Mouse (Mus musculus) liver, adult 10 weeks (tissue): ENCODE measurements around the gene Mcrs1. TPM values are rescaled to one million over a fixed set of nuclear protein-coding genes. Genes with fewer than 3 reads are reported as not detected.

Experiments
- polyA plus RNA-seq: library from polyadenylated mRNA; stranded (reverse); fragments of 350-450 nt; fragmentation: Illumina TruSeq; extraction: RNeasy Lipid Tissue Mini Kit (QIAGEN cat#74804); gene quantifications from one replicate; pipeline ENCODE4 v1.2.3, GENCODE M21; 2014; ENCODE audit warnings: low read depth, low replicate concordance

The Mcrs1 gene
- 0.93 TPM for polyA plus RNA-seq

DNA sequence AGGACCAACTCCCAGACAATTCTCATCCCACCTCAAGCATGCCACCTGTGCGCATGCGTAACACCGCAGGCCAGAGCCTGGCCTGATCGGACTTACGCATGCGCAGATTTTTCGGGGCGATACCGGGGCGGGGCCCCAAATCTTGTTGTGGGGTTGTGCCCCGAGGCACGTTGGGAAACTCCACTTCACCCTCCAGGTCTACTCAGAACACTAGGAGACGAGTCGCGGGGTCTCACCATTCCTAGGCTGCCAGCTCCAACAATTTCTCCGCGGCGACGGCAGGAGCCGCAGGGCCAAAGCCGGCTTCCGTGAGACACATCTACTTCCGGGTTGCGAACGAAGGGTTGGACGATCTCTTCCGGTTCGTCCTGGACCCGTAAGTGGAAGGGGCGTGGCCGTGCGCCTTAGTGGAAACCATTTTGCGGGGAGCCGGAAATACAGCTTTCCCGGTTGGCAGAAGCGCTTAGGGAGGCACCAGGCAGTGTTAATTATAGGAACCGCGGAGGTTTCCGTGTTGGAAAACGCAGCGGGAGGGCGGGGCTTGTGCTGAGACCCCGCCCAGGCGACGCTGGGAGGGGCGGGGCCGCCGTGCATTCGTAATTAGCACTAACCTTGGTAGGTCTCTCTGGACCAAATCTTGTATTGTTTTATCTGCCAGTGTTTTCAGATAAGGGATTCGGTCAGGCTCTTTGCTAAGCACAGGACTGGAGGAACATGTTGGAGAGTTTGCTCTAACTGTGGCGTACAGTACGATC, at the start of gene Mcrs1:
Gene Mcrs1, minus strand, starts transcription at position 336 of the 755 bp plus-strand sequence.

DNA sequence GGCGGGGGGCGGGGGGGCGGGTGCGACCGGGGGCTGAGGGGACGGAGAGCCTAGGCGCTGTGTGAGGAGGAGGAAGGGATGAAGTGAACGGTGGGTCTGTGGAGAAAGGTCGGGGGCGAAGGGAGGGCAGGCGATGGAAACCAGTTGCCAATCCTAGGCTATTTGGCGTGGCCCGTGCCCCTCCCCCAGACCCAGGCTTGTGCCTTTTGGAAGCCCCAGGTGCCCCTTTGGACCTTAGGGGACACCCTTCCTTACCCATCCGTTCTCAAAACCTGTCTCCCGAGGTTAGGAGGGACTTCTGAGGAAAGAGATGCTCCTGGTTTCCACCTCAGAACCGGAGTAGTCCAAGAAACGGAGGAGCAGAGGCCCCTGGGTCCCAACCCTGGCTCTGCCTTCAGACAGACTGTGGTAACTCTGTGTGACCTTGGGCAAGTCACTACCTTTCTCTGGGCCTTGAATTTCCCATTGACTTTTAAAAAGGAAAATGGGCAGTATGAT, 43.8 kb upstream of the Mcrs1 start, which contains the start of gene Fam186b:
Gene Fam186b, minus strand, starts transcription at position 405 of the 498 bp plus-strand sequence.

DNA sequence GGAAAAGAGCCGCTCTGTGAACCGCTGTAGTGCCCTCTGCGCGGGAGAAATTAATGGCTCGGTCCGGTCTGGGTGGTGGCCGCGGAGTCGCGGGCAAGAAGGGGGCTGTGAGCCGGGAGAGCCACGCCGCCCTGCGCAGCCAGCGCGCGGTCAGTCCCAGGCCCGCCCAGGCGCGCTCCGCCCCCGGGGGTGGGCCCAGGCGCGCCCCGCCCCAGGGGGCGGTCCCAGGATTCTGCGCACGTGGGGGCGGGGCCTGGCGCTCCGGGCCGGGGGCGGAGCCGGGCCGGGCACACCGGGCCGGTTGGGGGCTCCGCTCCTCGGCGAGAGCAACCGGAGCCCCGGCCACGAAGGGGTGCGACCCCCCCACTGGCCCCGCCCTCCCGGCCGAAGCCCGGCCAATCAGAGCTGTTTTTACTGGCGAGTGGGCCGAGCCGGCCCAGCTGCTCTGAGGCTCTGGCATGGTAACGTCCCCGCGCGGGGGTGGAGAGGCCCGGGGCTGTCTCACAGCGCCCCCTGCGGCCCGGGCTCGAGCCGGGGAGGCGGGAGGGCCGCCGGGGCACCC, 43.1 kb upstream of the Mcrs1 start, which contains the start of gene Prpf40b:
Gene Prpf40b, plus strand, starts transcription at position 275 of the 562 bp plus-strand sequence.

DNA sequence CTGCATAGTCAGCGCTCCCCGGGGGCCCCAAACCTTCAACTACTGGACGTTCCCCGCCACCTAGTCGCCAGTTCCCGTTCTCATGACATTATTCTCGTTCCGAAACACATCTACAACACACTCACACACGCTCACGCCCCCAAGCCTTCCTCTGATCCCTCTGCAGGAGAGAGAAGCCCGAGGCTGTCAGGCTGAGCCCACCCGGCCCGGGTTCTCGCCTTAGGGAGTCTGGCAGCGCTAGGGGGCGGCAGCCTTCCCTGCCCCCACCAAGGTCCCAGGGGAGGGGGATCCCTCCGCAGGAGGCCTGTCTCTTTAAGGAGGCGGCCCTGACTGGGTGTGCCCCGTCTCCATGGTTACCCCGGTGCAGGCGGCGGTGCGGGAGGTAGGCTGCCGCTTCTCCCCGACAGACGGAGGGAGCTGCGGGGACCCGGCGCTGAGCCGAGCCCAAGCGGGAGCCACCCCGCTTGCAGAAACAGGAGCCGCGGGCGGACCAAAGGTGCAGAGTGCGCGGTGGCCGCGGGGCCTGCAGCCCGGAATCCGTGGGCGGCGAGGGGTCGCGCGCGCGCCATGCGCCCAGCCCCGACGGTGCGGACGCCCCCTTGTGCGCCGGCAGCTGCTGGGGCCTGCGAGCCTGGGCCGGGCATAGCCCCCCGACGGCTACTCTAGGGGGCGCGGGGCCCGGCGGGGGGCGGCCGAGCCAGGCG, 27.4 kb downstream of the Mcrs1 start, which contains the start of gene Kcnh3:
Gene Kcnh3, plus strand, starts transcription at position 654 of the 704 bp plus-strand sequence.

Other genes starting within 250 kb of the Mcrs1 start
- 23.2 TPM for gene Tuba1c, start 222.1 kb downstream of the Mcrs1 start, polyA plus RNA-seq
- not detected for gene Prph, start 196.8 kb downstream of the Mcrs1 start, polyA plus RNA-seq
- not detected for gene Troap, start 177.4 kb downstream of the Mcrs1 start, polyA plus RNA-seq
- gene C1ql4, start 164.1 kb downstream of the Mcrs1 start, polyA plus RNA-seq, result not detected
- gene Dnajc22, start 158.8 kb downstream of the Mcrs1 start, polyA plus RNA-seq, result 26.7 TPM
- 4.0 TPM for gene Spats2, start 126.0 kb downstream of the Mcrs1 start, polyA plus RNA-seq
- gene Kcnh3, start 27.1 kb downstream of the Mcrs1 start, polyA plus RNA-seq, result not detected
- gene Prpf40b, start 43.1 kb upstream of the Mcrs1 start, polyA plus RNA-seq, result 3.4 TPM
- not detected for gene Fam186b, start 43.9 kb upstream of the Mcrs1 start, polyA plus RNA-seq
- 0.64 TPM for gene Fmnl3, start 118.5 kb upstream of the Mcrs1 start, polyA plus RNA-seq
- gene Tmbim6, start 140.9 kb upstream of the Mcrs1 start, polyA plus RNA-seq, result 634 TPM
- gene Nckap5l, start 205.8 kb upstream of the Mcrs1 start, polyA plus RNA-seq, result not detected
- gene Bcdin3d, start 222.8 kb upstream of the Mcrs1 start, polyA plus RNA-seq, result 0.64 TPM